Mouse (Mus musculus) spleen, postnatal 10 days (tissue): Measurements from ENCODE around the gene Akap17b.
"Not testable (repeated sequence)": the region's sequence is repeated elsewhere in the genome, so short reads cannot be mapped to it uniquely, and the experiment has no call there.

ENCODE experiments used
- DNase-seq, 2 experiments: peaks; one replicate each; pipeline ENCODE4 v3.0.0; 2021 to 2022; ENCODE audit warnings: low spot score in 2 of 2

Akap17b gene

DNA sequence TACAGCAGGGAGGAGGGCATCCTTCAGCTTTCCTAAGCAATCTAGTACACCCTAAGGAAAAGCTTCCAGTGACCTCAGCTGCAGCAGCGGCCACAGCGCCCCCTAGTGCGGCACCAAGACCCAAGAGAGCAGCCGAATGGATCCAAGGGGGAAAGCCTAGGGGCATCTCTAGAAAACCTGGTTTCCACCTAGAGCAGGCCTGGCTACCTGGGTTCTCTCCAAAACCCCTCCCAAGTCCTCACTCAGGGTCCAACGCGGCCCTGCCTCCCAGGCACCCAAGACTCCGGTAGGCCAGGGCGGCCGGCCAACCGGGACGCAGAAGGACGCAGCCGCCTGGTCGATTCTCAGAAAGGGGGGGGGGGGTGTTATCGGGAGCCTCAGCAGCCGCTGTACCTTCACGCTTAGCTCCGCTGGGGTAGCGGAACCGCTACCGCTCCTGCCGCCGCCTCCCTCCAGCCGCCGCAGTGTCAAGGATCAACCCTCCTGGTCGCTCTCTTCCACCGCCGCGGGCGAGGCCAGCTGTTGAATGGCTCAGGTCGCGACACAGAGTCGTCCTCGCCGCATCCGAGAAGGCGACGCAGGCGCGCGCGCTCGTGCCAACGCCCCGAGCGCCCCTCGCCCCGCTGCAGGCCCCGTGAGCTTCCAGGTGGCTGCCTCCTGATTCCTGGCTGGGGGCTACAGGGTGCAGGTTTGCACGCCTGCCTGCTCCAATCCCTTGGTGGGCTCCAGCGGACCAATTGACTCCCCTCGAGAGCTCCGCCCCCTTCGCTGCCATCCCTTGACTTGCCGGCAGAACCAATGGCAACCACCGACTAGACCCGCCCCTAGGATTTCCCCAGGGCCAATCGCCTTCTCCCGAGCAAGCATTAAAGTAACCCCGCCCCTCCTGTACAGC lies at the start of gene Akap17b:
Gene Akap17b, minus strand, starts transcription at position 739 of the 895 bp plus-strand sequence.
- peak; percentile 58 to 84 for DNase-seq

DNA sequence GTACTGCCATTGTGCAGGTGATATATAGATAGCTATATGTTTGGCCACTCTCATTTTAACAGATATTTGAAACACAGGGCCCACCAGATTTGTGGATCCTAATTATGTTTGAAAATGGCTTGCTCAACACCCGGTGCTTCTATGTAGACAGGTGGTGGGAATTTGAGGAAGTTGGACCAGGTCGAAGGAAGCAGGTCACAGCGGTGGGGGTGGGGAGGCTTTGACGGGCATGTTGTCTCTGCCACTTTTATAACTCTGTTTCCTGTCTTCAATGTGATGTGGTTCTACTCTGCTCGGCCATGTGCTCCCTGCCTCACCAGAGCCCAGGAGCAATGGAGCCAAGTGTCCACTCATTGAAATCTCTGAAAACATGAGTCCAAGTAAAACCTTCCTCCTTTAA lies 46.2 kb upstream of the Akap17b start:
- DNase-seq = peak in 1 of 2 experiments; percentile 30

DNA sequence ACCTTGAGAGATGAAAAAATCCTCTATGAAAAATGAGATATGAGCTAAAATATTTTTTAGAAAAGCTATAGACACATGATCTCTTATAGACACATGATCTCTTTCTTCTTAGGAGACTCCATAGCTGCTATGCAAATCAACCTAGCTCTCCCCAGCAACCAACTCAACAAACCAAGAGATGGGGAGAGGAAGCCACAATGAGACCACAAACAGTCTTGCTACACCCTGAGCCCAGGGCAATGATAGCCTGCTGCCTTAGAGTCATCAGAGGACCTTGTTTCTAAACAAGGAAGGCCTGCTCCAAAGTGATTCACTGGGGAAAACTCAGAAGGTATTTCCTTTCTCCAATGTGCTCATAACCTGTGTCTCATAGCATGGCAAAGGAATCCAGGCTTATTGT lies 44.5 kb upstream of the Akap17b start:
- DNase-seq = no peak

DNA sequence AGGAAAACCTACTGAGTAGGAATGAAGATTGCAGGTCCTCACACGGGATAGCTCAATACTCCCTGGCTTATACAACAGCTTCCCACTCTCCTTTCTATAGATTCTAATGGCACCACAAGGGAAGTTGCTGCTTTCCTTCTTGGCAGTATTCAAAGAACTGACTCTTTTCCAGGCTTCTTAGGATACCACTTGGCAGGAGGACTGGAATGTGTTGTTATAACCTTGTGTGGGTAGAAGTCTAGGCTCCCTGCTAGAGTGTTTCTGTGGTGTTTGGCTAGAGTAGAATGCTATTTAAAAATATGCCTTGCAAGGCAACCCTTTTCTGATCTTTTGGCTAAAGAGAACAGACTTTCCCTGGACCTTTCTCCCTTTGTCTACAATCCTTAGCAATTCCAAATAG lies 31.6 kb upstream of the Akap17b start:
- DNase-seq = no peak

DNA sequence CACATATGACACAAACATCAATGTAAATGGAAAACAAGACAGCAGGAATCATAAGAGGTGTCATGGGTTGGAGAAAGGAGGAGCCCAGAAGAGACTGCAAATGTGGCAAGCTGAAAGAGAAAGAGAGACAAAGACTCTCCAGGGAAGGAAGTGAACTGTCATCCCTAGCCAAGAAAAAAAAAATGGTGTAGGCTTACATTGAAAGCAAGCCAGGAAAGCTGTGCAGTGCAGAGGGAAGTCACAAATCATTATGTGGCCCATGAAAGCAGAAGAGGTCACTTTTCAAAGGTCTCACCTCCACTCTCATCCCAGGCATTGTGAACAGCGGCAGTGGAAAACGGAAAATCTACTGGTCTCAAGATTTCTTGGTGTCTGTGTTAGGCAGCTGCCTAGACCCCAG lies 27.5 kb upstream of the Akap17b start:
- DNase-seq = no peak

DNA sequence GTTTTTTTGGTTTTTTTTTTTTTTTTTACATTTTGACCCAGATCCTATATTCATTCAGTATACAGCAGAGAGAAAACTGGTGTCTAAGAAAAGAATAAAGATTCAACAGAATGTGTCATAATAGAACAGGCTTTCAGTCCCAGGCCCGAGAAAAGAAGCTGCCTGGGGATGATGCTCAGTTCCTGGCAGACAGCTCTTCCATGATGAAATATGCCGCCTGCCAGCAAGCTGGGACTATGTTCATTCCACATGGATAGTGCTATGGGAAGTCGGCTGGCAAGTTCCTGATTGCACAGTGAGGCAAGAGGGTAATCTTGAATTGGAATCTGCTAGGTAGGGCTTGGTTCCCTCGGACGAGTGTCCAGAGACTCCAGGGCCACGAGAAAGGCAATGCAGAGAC lies 5.1 kb downstream of the Akap17b start:
- DNase-seq = no peak

DNA sequence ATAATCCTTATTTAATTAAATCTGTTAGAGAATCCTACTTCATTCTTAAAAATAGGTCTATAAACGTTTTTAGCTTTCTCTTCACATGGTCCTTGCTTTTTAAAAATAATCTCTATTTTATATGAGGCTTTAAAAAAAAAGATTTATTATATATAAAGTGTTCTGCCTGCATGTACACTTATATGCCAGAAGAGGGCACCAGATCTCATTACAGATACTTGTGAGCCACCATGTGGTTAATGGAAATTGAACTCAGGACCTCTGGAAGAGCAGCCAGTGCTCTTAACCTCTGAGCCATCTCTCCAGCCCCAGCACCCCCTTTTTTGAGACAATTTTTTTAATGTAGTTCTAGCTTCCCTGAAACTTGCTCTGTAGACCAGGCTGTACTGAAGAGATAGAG lies 14.4 kb downstream of the Akap17b start:
- DNase-seq = no peak

DNA sequence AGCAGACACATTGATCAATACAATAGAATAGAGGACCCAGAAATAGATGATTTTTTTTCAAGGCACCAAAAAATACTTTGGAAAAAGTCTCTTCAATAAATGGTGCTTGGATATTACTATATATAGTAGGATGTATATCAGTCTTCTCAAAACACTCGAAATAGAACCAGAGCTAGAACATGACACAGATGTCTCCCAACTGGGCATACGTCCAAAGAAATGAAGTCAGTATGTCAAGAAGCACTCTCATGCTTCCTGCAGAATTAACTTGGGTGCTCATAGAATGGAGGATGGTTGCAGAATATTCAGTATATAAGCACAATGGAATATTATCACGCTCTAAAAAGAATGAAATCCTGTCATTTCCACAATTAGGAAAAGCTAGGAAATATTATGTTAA lies 17.1 kb downstream of the Akap17b start:
- no peak for DNase-seq

DNA sequence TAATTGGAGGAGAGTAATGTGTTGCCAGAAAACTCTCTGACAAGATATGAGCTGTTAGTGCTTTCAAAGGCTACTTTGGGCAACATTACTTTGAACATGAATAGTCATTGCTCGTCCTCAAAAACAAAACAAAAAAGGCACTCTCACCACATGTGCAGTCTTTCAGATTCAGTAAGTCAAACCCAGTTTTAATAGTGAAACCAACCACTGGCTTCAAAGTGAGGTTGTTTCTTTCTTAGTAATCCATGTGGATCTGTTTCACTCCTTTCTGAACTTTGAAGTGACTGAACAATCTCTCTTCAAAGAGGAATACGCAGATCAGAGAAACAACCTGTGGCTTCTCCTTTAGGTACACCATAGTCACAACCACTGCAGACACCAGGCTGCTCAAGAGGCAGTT lies 36.1 kb downstream of the Akap17b start:
- no peak for DNase-seq

DNA sequence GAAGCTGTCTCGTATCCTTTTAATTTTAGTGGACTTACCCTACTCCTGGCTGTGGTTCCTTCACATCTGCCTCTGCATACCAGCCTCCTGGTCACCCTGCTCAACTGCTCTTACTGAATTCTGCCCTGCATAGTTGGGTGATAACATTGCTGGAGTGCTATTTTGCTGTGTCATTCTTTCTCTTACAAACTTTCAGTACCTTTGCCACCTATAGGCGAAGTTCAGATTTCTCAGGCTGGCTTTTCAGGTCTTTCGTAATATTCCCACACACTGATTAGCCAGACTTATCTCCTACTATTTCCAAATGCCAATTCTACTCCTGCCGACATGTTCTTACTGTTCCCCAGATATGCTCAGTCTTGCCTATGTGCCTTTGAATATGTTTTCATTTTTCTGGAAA lies 41.2 kb downstream of the Akap17b start:
- no peak for DNase-seq

DNA sequence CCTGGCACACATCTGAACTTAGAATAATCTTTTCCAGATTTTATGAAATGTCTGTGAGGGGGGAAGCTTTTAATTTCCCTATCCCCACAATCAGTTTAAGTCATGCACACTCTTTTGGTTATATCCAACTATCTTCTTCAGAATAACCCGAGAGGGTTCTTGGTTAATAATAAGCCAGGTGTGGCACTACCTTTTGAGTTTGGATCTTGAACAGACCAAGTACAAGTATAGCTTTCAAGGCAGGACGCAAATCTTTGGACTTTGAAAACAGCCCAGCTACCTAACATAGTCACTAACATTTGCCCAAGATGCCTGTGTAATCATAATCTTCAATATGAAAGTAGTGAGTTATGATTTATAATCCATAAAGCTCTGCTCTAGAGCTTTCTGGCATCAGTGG lies 42.3 kb downstream of the Akap17b start:
- no peak for DNase-seq

DNA sequence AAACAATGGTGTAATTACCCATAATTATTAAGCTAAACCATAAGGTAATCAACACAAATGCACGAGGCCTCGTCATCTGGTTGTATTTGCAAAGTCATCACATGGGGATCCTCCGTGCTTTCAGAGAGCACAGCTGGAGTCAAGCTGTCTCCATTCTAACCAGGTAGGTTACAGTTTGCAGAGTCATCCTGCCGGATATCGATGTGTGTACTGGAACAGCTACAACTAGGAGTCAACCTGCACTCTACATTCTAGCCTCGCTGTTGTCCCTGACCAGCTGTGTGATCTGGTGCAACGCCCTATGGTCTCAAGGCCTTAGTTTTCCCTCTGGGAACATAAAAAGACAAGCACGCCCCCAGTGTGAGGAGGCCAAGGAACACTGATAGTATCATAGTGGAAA lies 45.1 kb downstream of the Akap17b start:
- DNase-seq = no peak

DNA sequence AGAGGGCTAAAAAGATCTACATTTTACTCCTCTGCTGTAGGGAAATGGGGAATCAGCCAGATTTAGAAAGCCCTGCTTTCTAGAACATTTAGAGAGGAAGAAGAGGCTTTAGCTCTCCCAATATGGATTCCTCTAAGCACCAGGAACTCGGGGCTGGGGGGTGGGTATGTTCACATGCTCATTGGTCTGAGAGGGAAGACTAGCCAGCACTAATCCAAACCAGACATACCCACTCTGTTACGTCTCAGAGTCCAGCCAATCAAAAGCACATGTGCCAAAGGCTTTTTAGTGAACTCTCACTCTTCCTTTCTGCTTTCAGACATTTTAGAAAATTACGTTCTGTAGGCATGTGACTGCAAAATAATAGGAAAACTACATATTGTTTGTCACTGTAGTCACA lies 45.5 kb downstream of the Akap17b start:
- DNase-seq = no peak

DNA sequence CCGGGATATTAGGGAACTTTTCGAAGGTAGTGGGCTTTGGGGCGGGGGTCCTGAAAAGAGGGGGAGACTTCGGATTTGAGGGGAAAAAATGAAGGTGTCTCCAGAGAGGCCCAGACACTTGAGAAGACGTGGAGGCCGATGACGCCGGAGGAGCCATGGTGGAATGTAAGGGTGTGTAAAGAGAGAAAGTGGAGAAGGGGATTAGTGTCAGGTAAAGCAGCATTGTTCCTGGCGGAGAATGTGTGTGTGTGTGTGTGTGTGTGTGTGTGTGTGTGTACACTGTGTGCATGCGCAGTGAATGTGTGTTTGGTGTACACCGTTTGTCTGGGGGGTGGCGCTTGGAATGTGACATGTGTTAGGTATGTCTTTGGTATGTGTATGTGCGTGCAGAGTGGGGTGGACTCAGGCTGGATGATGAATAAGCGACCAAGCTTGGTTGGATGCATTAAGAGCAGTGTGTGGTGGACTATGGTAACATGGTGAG lies 46.3 kb downstream of the Akap17b start:
- DNase-seq = peak; percentile 8 to 16

DNA sequence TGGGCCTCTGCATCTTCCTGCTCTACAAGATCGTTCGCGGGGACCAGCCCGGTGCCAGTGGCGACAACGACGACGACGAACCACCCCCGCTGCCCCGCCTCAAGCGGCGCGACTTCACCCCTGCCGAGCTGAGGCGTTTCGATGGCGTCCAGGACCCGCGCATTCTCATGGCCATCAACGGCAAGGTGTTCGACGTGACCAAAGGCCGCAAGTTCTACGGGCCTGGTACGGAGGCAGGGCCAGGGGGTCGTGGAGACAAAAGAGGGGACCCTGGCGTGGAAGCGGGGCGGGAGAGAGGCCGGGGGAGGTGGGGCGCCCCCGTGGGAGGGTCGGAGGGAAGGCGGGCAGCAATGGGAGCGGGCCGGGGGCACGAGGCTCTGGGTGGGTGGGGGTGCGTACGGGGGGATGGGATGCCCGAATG lies 46.8 kb downstream of the Akap17b start:
- no peak for DNase-seq

DNA sequence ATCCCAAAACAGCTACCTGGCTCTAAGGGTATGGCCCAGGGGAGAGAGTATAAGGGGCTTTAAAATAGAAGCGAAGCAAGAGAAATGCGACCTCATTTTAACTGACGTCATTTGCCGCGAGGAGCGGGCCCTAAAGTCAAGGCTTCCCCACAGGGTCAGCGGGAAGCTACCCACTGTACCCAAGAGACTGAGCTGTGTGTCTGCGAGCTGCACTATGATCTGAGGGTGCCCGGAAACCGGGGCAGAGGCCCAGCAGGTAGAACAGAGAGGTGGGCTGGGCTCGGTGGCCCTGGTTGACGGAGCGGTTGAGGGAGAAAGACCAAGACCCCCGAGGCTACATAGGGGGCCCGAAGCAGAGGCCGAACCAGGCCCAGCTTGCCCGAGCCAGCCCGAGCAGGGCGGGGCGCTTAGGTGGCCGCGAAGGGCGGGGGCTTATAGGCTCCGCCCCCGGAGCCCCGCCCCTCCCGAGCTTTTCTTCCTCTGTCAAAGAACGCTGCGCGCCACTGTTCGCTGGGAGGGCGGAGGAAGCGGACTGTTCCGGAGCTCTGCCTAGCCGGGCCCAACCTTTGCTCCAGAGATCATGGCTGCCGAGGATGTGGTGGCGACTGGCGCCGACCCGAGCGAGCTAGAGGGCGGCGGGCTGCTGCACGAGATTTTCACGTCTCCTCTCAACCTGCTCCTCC lies 47.3 kb downstream of the Akap17b start, which contains the start of gene Pgrmc1:
Gene Pgrmc1, plus strand, starts transcription at position 500 of the 683 bp plus-strand sequence.
- DNase-seq = peak; percentile 72 to 86

DNA sequence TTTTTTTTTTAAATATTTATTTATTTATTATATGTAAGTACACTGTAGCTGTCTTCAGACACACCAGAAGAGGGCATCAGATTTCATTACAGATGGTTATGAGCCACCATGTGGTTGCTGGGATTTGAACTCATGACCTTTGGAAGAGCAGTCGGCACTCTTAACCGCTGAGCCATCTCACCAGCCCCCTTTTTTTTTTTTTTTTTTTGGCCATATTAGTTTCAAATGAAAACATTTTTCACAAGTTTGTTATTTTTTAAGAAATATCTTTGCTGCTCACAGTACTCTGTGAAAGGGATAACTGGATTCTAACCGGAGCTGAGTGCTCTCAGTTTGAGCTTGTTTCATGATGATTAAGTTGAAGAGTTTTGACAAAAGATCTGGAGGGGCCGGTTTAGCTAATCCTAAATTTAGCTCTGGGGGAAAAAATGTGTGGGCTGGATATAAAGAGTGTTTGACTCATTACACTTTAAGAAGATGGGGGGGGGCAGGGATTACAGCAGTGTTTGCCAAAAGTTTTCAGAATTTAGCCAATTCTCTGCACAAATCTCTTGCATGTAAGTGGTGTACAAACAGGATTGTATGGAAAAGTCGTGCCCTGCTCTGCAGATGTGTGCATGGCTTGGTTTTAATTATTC lies 48.6 kb downstream of the Akap17b start:
- DNase-seq = not testable (repeated sequence)

DNA sequence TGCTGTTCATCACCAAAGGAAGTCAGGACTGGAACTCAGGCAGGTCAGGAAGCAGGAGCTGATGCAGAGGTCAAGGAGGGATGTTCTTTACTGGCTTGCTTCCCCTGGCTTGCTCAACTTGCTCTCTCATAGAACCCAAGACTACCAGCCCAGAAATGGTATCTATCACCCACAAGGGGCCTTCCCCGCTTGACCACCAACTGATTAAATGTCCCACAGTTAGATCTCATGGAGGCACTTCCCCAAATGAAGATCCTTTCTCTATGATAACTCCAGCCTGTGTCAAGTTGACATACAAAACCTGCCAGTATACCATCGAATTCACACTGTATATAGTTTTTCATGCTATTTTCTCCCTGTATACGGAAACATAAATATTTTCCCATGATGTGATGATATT lies 49.9 kb downstream of the Akap17b start:
- no peak for DNase-seq

DNA sequence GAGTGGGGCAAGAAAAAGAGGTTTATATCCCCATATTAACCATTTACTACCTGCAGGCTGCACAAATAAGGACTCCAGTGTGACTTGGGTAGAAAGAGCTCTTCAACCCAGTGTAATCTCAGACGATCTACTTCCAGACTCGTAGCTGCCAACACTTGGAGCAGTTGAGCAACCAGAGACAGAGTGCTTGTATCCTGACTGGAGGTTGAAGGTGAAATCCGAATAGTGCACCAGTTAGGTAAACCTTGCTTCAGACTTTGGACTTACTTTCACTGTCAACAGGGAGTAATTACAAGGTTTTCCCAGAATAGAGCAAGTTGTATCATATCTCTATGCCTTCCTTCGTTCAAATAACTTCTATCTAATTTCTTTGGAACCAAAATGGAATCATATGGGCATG lies 53.7 kb downstream of the Akap17b start:
- DNase-seq = no peak

DNA sequence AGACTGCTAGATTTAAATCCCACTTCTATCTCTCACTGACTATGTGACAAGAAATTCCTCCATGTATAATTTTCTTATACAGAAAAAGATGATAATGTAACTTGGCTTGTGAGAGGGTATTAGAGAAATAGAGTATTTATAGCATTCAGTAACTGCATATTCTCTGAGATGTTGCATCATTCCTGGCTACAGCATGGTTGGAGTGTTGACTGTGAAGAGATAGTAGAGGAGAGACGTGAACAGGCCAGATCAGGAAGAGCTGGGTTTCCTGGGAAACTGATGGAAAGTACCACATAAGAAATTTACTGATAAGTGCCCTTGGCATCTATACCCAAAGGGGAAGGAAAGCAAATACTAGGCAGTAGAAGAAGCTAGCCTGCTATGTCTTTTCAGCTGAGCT lies 54.1 kb downstream of the Akap17b start:
- no peak for DNase-seq

DNA sequence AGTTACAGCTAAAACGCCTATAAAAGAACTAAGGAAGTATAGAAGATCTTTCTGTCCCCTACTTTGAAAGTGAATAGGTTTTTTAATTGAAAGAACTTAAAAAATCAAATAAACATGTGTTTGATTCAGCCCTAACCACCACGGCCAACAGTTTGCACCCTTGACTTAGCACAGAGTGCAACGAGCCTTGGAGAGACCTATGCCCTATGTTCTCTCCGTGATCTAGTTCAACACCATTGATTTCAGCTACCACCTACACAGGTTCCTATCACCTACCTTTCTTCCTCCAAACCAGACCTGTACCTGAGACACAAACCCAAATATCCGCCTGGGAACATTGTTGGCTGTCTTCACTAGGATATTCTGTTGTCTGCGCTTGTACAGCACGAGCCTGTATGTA lies 54.9 kb downstream of the Akap17b start:
- DNase-seq = no peak
